ENCODE assay signal across 1 mouse cellular context in the genomic region with DNA sequence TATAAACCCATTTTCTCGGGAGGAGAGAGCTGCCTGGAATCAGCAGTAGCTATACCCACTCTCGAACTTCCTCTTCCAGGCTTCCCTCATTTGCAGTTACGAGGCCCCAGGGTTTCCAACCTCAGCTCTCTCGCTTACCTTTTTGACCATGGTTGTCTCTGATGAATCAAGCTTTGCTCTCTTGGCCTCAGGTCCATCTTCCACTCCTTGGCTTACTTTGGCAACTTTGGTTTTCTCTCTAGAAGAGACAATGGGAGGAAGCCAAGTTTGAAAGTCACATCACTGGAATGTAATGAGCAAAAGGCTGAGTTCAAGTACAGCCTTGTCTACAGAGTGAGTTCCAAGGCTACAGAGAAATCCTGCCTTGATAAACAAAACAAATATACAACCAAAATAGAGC.
TF ChIP-seq lines count a peak whose summit lies in the region.

No protein-coding gene starts in this region.

TF ChIP-seq in ES-E14, 5 proteins besides CTCF, POLR2A, EP300 and RAD21:
- no peak for TF ChIP-seq MAFK (IDR thresholded peaks at IDR 0.05; ENCODE audit: insufficient read depth, low read depth, low read length)
- TF ChIP-seq ZNF384 (IDR thresholded peaks at IDR 0.05; ENCODE audit: low read depth, low read length), result no peak
- no peak for TF ChIP-seq HCFC1 (IDR thresholded peaks at IDR 0.05; ENCODE audit: borderline replicate concordance, insufficient read depth, low read length)
- TF ChIP-seq ZC3H11A (IDR thresholded peaks at IDR 0.05; ENCODE audit: borderline replicate concordance, low read depth, low read length), result no peak
- no peak for TF ChIP-seq CHD2 (IDR thresholded peaks at IDR 0.05; ENCODE audit: low read depth, low read length)
TF ChIP-seq in ES-E14: peak in this region for 0.
